Mouse (Mus musculus): ENCODE measurements at regions not wholly inside any gene's neighbourhood (a gene's known extent, or its start where the extent isn't known, plus 50 kb on each side); places are given as distances from the start of the nearest gene placed in this dataset.
"Not testable (repeated sequence)": the region's sequence is repeated elsewhere in the genome, so short reads cannot be mapped to it uniquely, and the experiment has no call there.

DNA sequence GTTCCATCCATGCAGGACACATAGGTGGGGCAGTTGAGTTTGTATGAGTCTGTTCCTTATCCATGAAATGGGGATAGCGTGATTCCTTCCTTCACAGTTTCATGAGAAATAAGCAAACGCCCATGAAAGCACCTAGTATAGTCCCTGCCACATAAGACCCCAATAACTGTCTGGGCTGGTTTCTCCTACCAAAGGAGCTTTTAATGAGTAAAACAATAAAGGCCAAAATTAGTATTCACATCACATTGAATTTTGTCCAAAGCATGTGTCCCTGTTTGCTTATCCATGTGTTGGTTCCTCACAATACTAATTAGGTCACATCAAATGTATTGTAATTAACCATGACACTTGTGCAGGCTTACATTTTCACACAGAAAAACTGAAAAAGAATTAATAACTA lies 221.3 kb downstream of the Prdm13 start:
- no peak for DNase-seq

- DNase-seq: no peak
Measured at GRCm38 (mm10) chr4:21441274-21441673, 244.5 kb downstream of the Prdm13 start.

DNA sequence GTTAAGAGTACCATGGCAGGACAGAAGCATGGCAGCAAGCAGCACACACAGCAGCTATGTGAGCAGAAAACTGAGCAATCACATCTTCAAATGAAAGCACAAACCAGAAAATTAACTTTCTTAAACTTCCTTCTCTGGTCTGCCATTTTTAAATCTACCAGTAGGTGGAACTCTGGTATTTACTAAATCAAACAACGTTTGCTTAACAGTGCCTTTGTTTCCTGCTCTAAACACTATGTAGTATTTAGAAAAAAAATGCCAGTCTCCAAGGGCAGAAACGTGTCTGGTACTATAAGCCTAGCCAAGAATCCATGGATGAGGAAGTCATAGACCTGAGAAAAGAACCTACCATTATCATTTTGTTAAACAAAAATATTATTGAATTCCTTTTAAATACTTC lies 249.1 kb downstream of the Prdm13 start:
- DNase-seq: no peak

- DNase-seq: no peak
Measured at GRCm38 (mm10) chr4:21407850-21408249, 277.9 kb downstream of the Prdm13 start.

- no peak for DNase-seq
Measured at GRCm38 (mm10) chr4:21369314-21369713, 316.4 kb downstream of the Prdm13 start.

DNA sequence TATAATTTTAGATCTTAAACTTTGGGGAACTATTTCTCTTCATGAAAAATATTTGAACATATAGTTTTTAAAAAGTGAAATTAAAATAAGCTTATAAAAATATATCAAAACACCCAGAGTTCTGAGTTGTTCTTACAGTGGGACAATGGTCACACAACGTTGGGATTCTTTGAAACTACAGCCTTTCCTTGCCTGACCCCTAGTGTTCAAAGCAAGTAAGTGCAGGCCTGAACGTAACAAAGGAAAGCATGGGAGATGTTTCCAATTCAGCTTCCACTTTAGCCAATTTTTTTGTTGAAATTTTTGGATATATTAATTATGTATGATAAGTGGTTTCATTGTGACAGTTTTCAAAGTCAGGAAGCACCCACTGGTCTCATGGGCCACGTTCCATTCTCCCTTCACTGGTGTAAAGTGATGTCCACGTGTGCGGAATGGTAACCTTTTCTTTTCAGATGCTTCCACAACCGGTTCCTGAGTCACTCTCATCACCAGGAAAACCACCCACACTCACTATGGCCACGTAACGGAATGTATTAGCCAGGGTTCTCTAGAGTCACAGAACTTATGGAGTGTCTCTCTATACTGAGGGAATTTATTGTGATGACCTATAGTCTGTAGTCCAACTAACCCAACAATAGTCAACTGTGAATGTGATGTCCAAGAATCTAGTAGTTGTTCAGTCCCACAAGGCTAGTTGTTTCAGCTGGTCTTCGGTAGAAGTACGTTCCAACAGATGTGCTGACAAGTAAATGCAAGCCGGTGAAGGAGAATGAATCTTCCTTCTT lies 317.3 kb downstream of the Prdm13 start:
- peak; percentile 4 for DNase-seq

DNA sequence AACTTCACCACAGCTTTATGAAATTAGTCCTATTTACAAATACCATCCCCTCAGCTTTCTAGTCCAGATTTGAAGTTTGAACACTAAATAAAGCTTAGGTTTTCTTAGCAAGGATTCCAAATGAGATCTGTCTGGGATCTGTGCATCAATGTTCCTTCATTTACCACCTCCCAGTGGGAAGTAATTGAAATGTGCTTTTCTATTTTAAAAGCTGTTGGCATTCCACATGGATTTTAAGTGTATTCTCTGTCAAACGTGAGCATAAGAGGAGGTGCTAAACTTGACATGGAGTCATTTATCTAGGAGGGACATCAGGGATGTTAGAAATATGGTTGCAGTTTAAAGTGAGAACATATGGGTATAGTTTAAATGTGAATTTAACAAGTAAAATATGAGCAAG lies 364.0 kb downstream of the Prdm13 start:
- no peak for DNase-seq

- not testable (repeated sequence) for DNase-seq
Measured at GRCm38 (mm10) chr4:21309239-21309638, 376.5 kb downstream of the Prdm13 start.

DNA sequence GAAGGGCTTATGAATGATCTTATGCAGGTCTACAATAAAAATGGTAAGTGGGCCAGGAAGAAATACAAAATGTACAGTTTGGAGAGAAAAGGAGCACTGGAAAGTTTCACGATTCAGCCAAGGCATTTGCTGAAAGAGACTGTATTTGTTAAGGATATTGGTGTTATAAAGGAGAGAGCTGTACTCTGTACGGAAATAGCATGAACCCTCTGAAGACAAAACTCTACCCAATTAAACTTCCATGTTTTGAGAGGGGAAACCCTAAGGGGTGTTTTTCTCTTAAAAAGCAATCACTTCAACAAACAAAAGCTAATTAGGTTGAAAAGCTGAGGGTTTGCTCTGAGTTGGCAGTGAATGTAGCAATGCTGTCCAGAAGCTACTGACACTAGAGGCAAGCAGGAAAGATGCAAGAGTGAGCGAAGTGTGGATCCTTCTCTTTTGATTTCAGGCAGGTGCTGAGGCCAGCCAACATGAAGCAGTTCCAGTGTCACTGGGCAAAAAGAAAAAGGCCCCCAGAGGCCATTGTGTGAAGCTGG lies 378.2 kb downstream of the Prdm13 start:
- no peak for DNase-seq

DNA sequence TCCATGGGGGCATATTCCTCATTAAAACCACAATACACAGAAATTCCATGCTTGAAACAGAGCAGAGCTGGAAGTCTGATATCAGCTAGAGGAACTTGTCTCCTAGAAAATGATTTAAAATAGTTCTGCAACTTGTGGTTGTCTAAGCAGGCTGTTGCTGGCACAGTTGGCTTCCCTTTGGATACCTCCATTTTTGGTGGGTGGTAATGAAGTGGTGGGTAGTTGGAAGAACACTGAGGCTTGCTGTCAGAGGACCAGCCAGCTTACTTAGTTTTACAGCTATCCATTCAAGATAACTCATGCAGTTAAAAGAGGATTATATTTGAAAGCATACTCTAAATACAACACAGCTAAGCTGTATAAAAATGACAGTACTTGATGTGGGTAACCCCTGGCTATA lies 385.6 kb downstream of the Prdm13 start:
- DNase-seq: peak; percentile 1

- no peak for DNase-seq
Measured at GRCm38 (mm10) chr4:21267302-21267701, 418.5 kb downstream of the Prdm13 start.

GRCm38 (mm10) chr4:21266886-21267285 lies 418.9 kb downstream of the Prdm13 start:
- no peak for DNase-seq

- DNase-seq: no peak
Measured at GRCm38 (mm10) chr4:21250396-21250795, 435.4 kb downstream of the Prdm13 start.

DNA sequence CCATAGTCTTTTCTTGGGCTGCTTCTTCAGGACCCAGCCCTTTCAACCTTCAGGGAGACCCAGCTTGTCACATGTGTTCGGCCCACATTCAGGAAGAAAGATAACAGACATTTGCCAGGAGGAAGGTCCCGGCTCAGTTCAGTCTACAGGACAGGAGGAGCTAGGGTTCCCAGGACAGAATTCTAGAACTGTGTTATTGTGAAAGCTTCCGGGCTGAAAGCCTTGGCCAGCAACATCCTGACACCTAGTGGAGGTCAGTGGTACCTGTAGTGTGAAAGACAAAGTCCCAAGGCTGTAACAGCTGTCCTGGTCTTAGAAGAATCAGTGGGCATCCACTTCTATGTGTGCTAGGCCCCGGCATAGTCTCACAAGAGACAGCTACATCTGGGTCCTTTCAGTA lies 463.1 kb downstream of the Prdm13 start:
- DNase-seq: peak; percentile 3

DNA sequence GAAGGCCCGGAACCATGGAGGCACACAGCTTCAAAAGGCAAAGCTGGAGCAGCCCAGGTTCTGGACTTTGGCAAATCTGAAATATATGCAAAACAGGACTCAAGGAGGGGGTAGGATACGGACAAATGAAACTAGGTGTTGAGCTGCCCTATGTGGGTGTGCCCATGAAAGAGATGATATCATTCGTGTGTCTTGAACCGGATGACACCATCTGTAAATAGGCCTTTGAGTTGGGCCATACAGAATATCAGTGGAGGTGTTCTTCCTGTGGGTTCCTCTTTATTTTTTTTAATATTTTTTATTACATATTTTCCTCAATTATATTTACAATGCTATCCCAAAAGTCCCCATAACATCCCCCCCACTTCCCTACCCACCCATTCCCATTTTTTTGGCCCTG lies 478.1 kb downstream of the Prdm13 start:
- DNase-seq: no peak

GRCm38 (mm10) chr4:21195620-21196019 lies 490.1 kb downstream of the Prdm13 start:
- DNase-seq: no peak

- DNase-seq: no peak
Measured at GRCm38 (mm10) chr4:21173789-21174188, 512.0 kb downstream of the Prdm13 start.

- no peak for DNase-seq
Measured at GRCm38 (mm10) chr4:21173019-21173418, 512.7 kb downstream of the Prdm13 start.

DNA sequence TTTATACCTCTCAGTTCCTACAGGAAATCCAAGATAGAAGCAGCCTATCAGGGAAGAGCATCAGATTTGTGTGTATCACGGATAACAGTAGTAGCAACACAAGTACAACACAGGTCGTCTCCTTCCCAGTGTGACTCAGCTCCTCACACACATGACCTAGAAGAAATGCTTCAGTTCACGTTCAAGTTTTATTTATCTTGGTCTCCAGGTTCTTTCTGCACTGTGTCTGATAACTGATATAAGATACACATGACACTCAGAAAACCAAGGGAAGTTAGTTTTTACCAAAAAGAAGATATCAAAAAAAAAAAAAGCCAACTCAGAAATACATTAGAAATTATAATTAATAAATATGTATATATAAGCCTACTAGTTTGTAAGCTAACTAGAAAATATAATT lies 515.0 kb downstream of the Prdm13 start:
- no peak for DNase-seq

GRCm38 (mm10) chr4:21162124-21162523 lies 523.6 kb downstream of the Prdm13 start:
- no peak for DNase-seq

GRCm38 (mm10) chr4:21125892-21126291 lies 559.9 kb downstream of the Prdm13 start:
- DNase-seq: no peak

DNA sequence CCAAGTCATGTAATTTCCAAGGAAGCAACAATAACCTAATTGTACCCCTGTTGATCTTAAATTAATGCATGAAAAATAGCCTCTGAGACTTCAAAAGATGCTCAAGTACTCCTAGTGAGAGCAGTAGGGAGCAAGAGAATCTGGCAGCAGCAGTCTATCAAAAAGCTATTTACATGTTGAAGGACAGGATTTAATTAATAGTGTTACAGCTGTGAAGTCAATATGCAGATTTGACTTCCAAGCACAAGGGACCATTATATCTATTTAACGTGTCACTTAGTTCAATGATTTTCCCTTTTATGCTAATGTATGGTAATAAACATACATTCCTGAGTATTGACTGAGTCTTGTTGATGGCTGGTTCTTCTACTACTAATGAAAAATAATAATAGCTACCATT lies 590.0 kb downstream of the Prdm13 start:
- no peak for DNase-seq

- DNase-seq: no peak
Measured at GRCm38 (mm10) chr4:21070198-21070785, 615.5 kb downstream of the Prdm13 start.

All from layer of hippocampus, adult 9-11 months (tissue).